Mouse (Mus musculus) liver, embryonic 13.5 days (tissue): ENCODE data around the gene Sik3. TPM values are rescaled to one million over a fixed set of nuclear protein-coding genes. Genes with fewer than 3 reads are reported as not detected.

Experiments used
- ATAC-seq: fragments of 200-750 bp; cut with Nextera tagmentation; 2 replicates; pipeline ENCODE4 v1.8.0; 2017; ENCODE audit warnings: low read depth, mild to moderate bottlenecking, moderate number of reproducible peaks, moderate library complexity
- DNase-seq: peaks from one replicate; pipeline ENCODE4 v3.0.0; 2022
- H3K27ac ChIP-seq: fragments of 300-500 bp; sonication (generic); 2 replicates; pipeline ENCODE4 v1.5.1; 2015; ENCODE audit warnings: moderate library complexity, mild to moderate bottlenecking, inconsistent platforms
- H3K27me3 ChIP-seq: fragments of 300-500 bp; sonication (generic); 2 replicates; pipeline ENCODE4 v1.6.1; 2015; ENCODE audit warnings: mild to moderate bottlenecking, inconsistent platforms
- H3K36me3 ChIP-seq: fragments of 300-500 bp; sonication (generic); 2 replicates; pipeline ENCODE4 v1.6.1; 2015; ENCODE audit warnings: mild to moderate bottlenecking, inconsistent platforms
- H3K4me1 ChIP-seq: fragments of 300-500 bp; sonication (generic); replicated peaks from 2 replicates; pipeline ENCODE4 v1.6.1; 2015; ENCODE audit warnings: inconsistent platforms
- H3K4me2 ChIP-seq: fragments of 300-500 bp; sonication (generic); 2 replicates; pipeline ENCODE4 v1.6.1; 2015; ENCODE audit warnings: inconsistent platforms, mild to moderate bottlenecking, moderate library complexity
- H3K4me3 ChIP-seq: fragments of 300-500 bp; sonication (generic); replicated peaks from 2 replicates; pipeline ENCODE4 v1.5.1; 2015; ENCODE audit warnings: mild to moderate bottlenecking, inconsistent platforms
- H3K9ac ChIP-seq: fragments of 300-500 bp; sonication (generic); 2 replicates; pipeline ENCODE4 v1.6.1; 2015; ENCODE audit warnings: mild to moderate bottlenecking, inconsistent platforms
- H3K9me3 ChIP-seq: fragments of 300-500 bp; sonication (generic); replicated peaks from 2 replicates; pipeline ENCODE4 v1.6.1; 2016; ENCODE audit warnings: inconsistent platforms
- WGBS: fragments of 180-500 bp; shearing (Covaris S2); methylation state at CpG from one replicate; pipeline ENCODE4 v1.1.7; 2015; ENCODE audit not compliant: insufficient replicate concordance; 5-methylcytosine and 5-hydroxymethylcytosine counted together
- polyA plus RNA-seq: library from polyadenylated mRNA; unstranded; fragments of >200 nt; fragmentation: Nextera tagmentation; extraction: Ambion mirVana; gene quantifications from 2 replicates; pipeline ENCODE4 v1.2.1, GENCODE M21; 2015

The Sik3 gene
- polyA plus RNA-seq, 1 experiment from 2014 or later: 2.8 TPM

GRCm38 (mm10) chr9:46035290-46035871 lies 22.8 kb downstream of the Sik3 start:
- DNase-seq (no peak), ATAC-seq (no peak)
- 69% methylated on average over 9 of the region's 9 CpGs for WGBS
- H3K4me2 ChIP-seq: no peak overlapping the region
- no peak overlapping the region for H3K9ac ChIP-seq
- no peak overlapping the region for H3K27ac ChIP-seq
- no peaks in the 10 kb centered on the region for H3K9me3 ChIP-seq
- no peaks in the 10 kb centered on the region for H3K27me3 ChIP-seq
- H3K4me3 ChIP-seq: no peak overlapping the region
- H3K4me1 ChIP-seq: peaks cover 31% of the 10 kb centered on the region
- no peaks in the 10 kb centered on the region; the same call in 1 of the 2 replicates for H3K36me3 ChIP-seq

GRCm38 (mm10) chr9:46036881-46037280 lies 24.3 kb downstream of the Sik3 start:
- no peak overlapping the region for H3K4me2 ChIP-seq
- H3K9me3 ChIP-seq: no peaks in the 10 kb centered on the region
- H3K4me3 ChIP-seq: no peak overlapping the region
- no peaks in the 10 kb centered on the region for H3K27me3 ChIP-seq
- no peak overlapping the region for H3K27ac ChIP-seq
- DNase-seq (no peak), ATAC-seq (no peak)
- WGBS: 85% methylated on average over 8 of the region's 8 CpGs
- no peak overlapping the region for H3K9ac ChIP-seq
- H3K36me3 ChIP-seq: no peaks in the 10 kb centered on the region; the same call in 1 of the 2 replicates
- peaks cover 21% of the 10 kb centered on the region for H3K4me1 ChIP-seq

GRCm38 (mm10) chr9:46038786-46039185 lies 26.2 kb downstream of the Sik3 start:
- Histone ChIP-seq H3K9ac (no peak overlapping the region), H3K4me2 (no peak overlapping the region), H3K27ac (no peak overlapping the region), H3K4me3 (no peak overlapping the region), H3K27me3 (no peaks in the 10 kb centered on the region), H3K36me3 (no peaks in the 10 kb centered on the region; the same call in 1 of the 2 replicates), H3K9me3 (no peaks in the 10 kb centered on the region), H3K4me1 (peaks cover 6% of the 10 kb centered on the region)
- 93% methylated on average over 13 of the region's 13 CpGs for WGBS
- DNase-seq (no peak), ATAC-seq (no peak)

- no peak overlapping the region for H3K4me2 ChIP-seq
- DNase-seq (no peak), ATAC-seq (no peak)
- no peak overlapping the region for H3K9ac ChIP-seq
- no peaks in the 10 kb centered on the region for H3K9me3 ChIP-seq
- 0 out of 2 replicates have a peak, but pooled peaks cover 3% of the 10 kb centered on the region for H3K4me1 ChIP-seq
- H3K27ac ChIP-seq: no peak overlapping the region
- H3K27me3 ChIP-seq: no peaks in the 10 kb centered on the region
- no peak overlapping the region for H3K4me3 ChIP-seq
- no peaks in the 10 kb centered on the region; the same call in 1 of the 2 replicates for H3K36me3 ChIP-seq
- WGBS: 39% methylated on average over 2 of the region's 2 CpGs
Measured at GRCm38 (mm10) chr9:46041186-46041585, 28.6 kb downstream of the Sik3 start.

- 0 out of 2 replicates have a peak, but pooled peaks cover 9% of the 10 kb centered on the region for H3K4me1 ChIP-seq
- no peaks in the 10 kb centered on the region; the same call in 1 of the 2 replicates for H3K36me3 ChIP-seq
- H3K4me3 ChIP-seq: no peak overlapping the region
- no peak overlapping the region for H3K9ac ChIP-seq
- DNase-seq (no peak), ATAC-seq (no peak)
- no peaks in the 10 kb centered on the region for H3K27me3 ChIP-seq
- no peak overlapping the region for H3K27ac ChIP-seq
- no peaks in the 10 kb centered on the region for H3K9me3 ChIP-seq
- no peak overlapping the region for H3K4me2 ChIP-seq
- 88% methylated on average over 3 of the region's 3 CpGs for WGBS
Measured at GRCm38 (mm10) chr9:46042387-46042786, 29.8 kb downstream of the Sik3 start.

GRCm38 (mm10) chr9:46043626-46044025 lies 31.0 kb downstream of the Sik3 start:
- no peaks in the 10 kb centered on the region; the same call in 1 of the 2 replicates for H3K36me3 ChIP-seq
- ATAC-seq: no peak
- no peak overlapping the region for H3K4me2 ChIP-seq
- H3K4me1 ChIP-seq: peaks cover 16% of the 10 kb centered on the region
- H3K4me3 ChIP-seq: no peak overlapping the region
- H3K27me3 ChIP-seq: no peaks in the 10 kb centered on the region
- no peak overlapping the region for H3K27ac ChIP-seq
- no peak overlapping the region for H3K9ac ChIP-seq
- DNase-seq: no peak
- H3K9me3 ChIP-seq: no peaks in the 10 kb centered on the region
- WGBS: 76% methylated on average over 8 of the region's 8 CpGs

- H3K36me3 ChIP-seq: no peaks in the 10 kb centered on the region
- peaks cover 47% of the 10 kb centered on the region for H3K4me1 ChIP-seq
- H3K27me3 ChIP-seq: no peaks in the 10 kb centered on the region
- no peak for DNase-seq
- no peak overlapping the region for H3K4me2 ChIP-seq
- ATAC-seq: no peak
- H3K9me3 ChIP-seq: no peaks in the 10 kb centered on the region
- no peak overlapping the region for H3K4me3 ChIP-seq
- H3K9ac ChIP-seq: no peak overlapping the region
- WGBS: 75% methylated on average over 11 of the region's 11 CpGs
- H3K27ac ChIP-seq: no peak overlapping the region
Measured at GRCm38 (mm10) chr9:46046724-46047517, 34.3 kb downstream of the Sik3 start.

- Histone ChIP-seq H3K4me2 (no peak overlapping the region), H3K9ac (no peak overlapping the region), H3K9me3 (no peaks in the 10 kb centered on the region), H3K4me3 (no peak overlapping the region), H3K27ac (no peak overlapping the region), H3K4me1 (peaks cover 49% of the 10 kb centered on the region), H3K36me3 (no peaks in the 10 kb centered on the region), H3K27me3 (no peaks in the 10 kb centered on the region)
- no peak for DNase-seq
- no peak for ATAC-seq
- WGBS: 45% methylated on average over 7 of the region's 7 CpGs
Measured at GRCm38 (mm10) chr9:46049525-46049924, 36.9 kb downstream of the Sik3 start.

GRCm38 (mm10) chr9:46050203-46050602 lies 37.6 kb downstream of the Sik3 start:
- no peak overlapping the region for H3K9ac ChIP-seq
- no peak overlapping the region for H3K27ac ChIP-seq
- H3K4me2 ChIP-seq: no peak overlapping the region
- peaks cover 50% of the 10 kb centered on the region for H3K4me1 ChIP-seq
- H3K27me3 ChIP-seq: no peaks in the 10 kb centered on the region
- H3K4me3 ChIP-seq: no peak overlapping the region
- ATAC-seq (no peak), DNase-seq (no peak)
- no peaks in the 10 kb centered on the region for H3K9me3 ChIP-seq
- WGBS: 71% methylated on average over 8 of the region's 8 CpGs
- H3K36me3 ChIP-seq: no peaks in the 10 kb centered on the region

- H3K27ac ChIP-seq: no peak overlapping the region
- no peaks in the 10 kb centered on the region for H3K36me3 ChIP-seq
- no peak overlapping the region for H3K4me2 ChIP-seq
- DNase-seq: no peak
- H3K4me1 ChIP-seq: peaks cover 38% of the 10 kb centered on the region
- H3K9ac ChIP-seq: no peak overlapping the region
- ATAC-seq: no peak
- H3K27me3 ChIP-seq: no peaks in the 10 kb centered on the region
- H3K9me3 ChIP-seq: no peaks in the 10 kb centered on the region
- no peak overlapping the region for H3K4me3 ChIP-seq
- 78% methylated on average over 9 of the region's 9 CpGs for WGBS
Measured at GRCm38 (mm10) chr9:46053014-46053666, 40.5 kb downstream of the Sik3 start.

- H3K4me1 ChIP-seq: peaks cover 19% of the 10 kb centered on the region
- no peak for ATAC-seq
- WGBS: 49% methylated on average over 3 of the region's 3 CpGs
- H3K9me3 ChIP-seq: no peaks in the 10 kb centered on the region
- H3K27me3 ChIP-seq: no peaks in the 10 kb centered on the region
- no peak overlapping the region for H3K9ac ChIP-seq
- H3K4me3 ChIP-seq: no peak overlapping the region
- no peaks in the 10 kb centered on the region for H3K36me3 ChIP-seq
- no peak overlapping the region for H3K4me2 ChIP-seq
- DNase-seq: no peak
- no peak overlapping the region for H3K27ac ChIP-seq
Measured at GRCm38 (mm10) chr9:46058065-46058464, 45.4 kb downstream of the Sik3 start.
